Mouse (Mus musculus) mouse embryonic stem cell (cell line): Measurements from ENCODE around the gene Exoc2.

Experiments used
- in situ Hi-C, 2 experiments: fragments of 300-500 bp; cut with MboI; formaldehyde crosslinking; loops; 1 replicate in 1 of 2; 3 replicates in 1 of 2; pipeline ENCODE4 v1.14.3; 2019 to 2020; ENCODE audit warnings: low sequenced_read_pairs in 2 of 2, low pct_unique_long_range_greater_than_20kb in 1 of 2, mixed read lengths in 1 of 2; ENCODE audit not compliant: unreplicated experiment in 1 of 2

Gene Exoc2

GRCm38 (mm10) chr13:30911931-30912625, 61.8 kb downstream of the Exoc2 start:
- in situ Hi-C loops, result no loop called here

GRCm38 (mm10) chr13:30910889-30911288, 63.0 kb downstream of the Exoc2 start:
- in situ Hi-C loops, result no loop called here

- in situ Hi-C loops, result no loop called here
Measured at GRCm38 (mm10) chr13:30902286-30902685, 71.6 kb downstream of the Exoc2 start.

- in situ Hi-C loops, result no loop called here
Measured at GRCm38 (mm10) chr13:30901387-30902041, 72.4 kb downstream of the Exoc2 start.

- in situ Hi-C loops, result loop anchor here (25.0 kb wide), 2 partner anchors 293 to 718 kb away; no protein-coding TSS in a partner anchor
Measured at GRCm38 (mm10) chr13:30894015-30894634, 79.8 kb downstream of the Exoc2 start.

- in situ Hi-C loops, result loop anchor here (25.0 kb wide), 2 partner anchors 295 to 720 kb away; no protein-coding TSS in a partner anchor
Measured at GRCm38 (mm10) chr13:30892315-30892714, 81.6 kb downstream of the Exoc2 start.

- in situ Hi-C loops, result loop anchor here (25.0 kb wide), 2 partner anchors 296 to 721 kb away; no protein-coding TSS in a partner anchor
Measured at GRCm38 (mm10) chr13:30891223-30891622, 82.7 kb downstream of the Exoc2 start.

- in situ Hi-C loops, result loop anchor here (25.0 kb wide), 2 partner anchors 299 to 724 kb away; no protein-coding TSS in a partner anchor
Measured at GRCm38 (mm10) chr13:30888480-30888879, 85.4 kb downstream of the Exoc2 start.

- in situ Hi-C loops, result loop anchor here (25.0 kb wide), 2 partner anchors 307 to 732 kb away; no protein-coding TSS in a partner anchor
Measured at GRCm38 (mm10) chr13:30880310-30880709, 93.6 kb downstream of the Exoc2 start.

- in situ Hi-C loops, result loop anchor here (25.0 kb wide), 2 partner anchors 307 to 732 kb away; no protein-coding TSS in a partner anchor
Measured at GRCm38 (mm10) chr13:30879871-30880270, 94.0 kb downstream of the Exoc2 start.

GRCm38 (mm10) chr13:30875825-30876224, 98.1 kb downstream of the Exoc2 start:
- in situ Hi-C loops, result loop anchor here (25.0 kb wide), 2 partner anchors 311 to 736 kb away; no protein-coding TSS in a partner anchor

GRCm38 (mm10) chr13:30873472-30873871, 100.4 kb downstream of the Exoc2 start:
- in situ Hi-C loops, result no loop called here

GRCm38 (mm10) chr13:30865486-30865885, 108.4 kb downstream of the Exoc2 start:
- in situ Hi-C loops, result no loop called here

GRCm38 (mm10) chr13:30864042-30864441, 109.9 kb downstream of the Exoc2 start:
- in situ Hi-C loops, result no loop called here

- in situ Hi-C loops, result no loop called here
Measured at GRCm38 (mm10) chr13:30858421-30858820, 115.5 kb downstream of the Exoc2 start.

- in situ Hi-C loops, result no loop called here
Measured at GRCm38 (mm10) chr13:30850736-30851135, 123.2 kb downstream of the Exoc2 start.

- in situ Hi-C loops, result no loop called here
Measured at GRCm38 (mm10) chr13:30848001-30848400, 125.9 kb downstream of the Exoc2 start.

GRCm38 (mm10) chr13:30846506-30846905, 127.4 kb downstream of the Exoc2 start:
- in situ Hi-C loops, result no loop called here

GRCm38 (mm10) chr13:30843049-30843448, 130.8 kb downstream of the Exoc2 start:
- in situ Hi-C loops, result no loop called here
